Mouse (Mus musculus) embryonic facial prominence, embryonic 12.5 days (tissue): ENCODE data around the gene Ess2. TPM values are rescaled to one million over a fixed set of nuclear protein-coding genes. Genes with fewer than 3 reads are reported as not detected.
"Not testable (repeated sequence)": the region's sequence is repeated elsewhere in the genome, so short reads cannot be mapped to it uniquely, and the experiment has no call there.

Source experiments
- ATAC-seq: fragments of 200-750 bp; cut with Nextera tagmentation; 2 replicates; pipeline ENCODE4 v1.8.0; 2017; ENCODE audit not compliant: insufficient number of reproducible peaks, insufficient read depth, low FRiP score, low TSS enrichment
- H3K27ac ChIP-seq: fragments of 300-500 bp; sonication (generic); 2 replicates; pipeline ENCODE4 v1.5.1; 2016; ENCODE audit warnings: mild to moderate bottlenecking
- H3K27me3 ChIP-seq: fragments of 300-500 bp; sonication (generic); 2 replicates; pipeline ENCODE4 v1.6.1; 2016; ENCODE audit warnings: mild to moderate bottlenecking, moderate library complexity
- H3K36me3 ChIP-seq: fragments of 300-500 bp; sonication (generic); 2 replicates; pipeline ENCODE4 v1.6.1; 2016; ENCODE audit warnings: mild to moderate bottlenecking
- H3K4me1 ChIP-seq: fragments of 300-500 bp; sonication (generic); 2 replicates; pipeline ENCODE4 v1.6.1; 2016
- H3K4me2 ChIP-seq: fragments of 300-500 bp; sonication (generic); replicated peaks from 2 replicates; pipeline ENCODE4 v1.6.1; 2016; ENCODE audit warnings: mild to moderate bottlenecking, moderate library complexity
- H3K4me3 ChIP-seq: fragments of 300-500 bp; sonication (generic); 2 replicates; pipeline ENCODE4 v1.5.1; 2016; ENCODE audit warnings: mild to moderate bottlenecking
- H3K9ac ChIP-seq: fragments of 300-500 bp; sonication (generic); 2 replicates; pipeline ENCODE4 v1.6.1; 2016; ENCODE audit warnings: mild to moderate bottlenecking, moderate library complexity
- H3K9me3 ChIP-seq: fragments of 300-500 bp; sonication (generic); 2 replicates; pipeline ENCODE4 v1.6.1; 2016; ENCODE audit warnings: mild to moderate bottlenecking, moderate library complexity
- WGBS: fragments of 180-500 bp; shearing (Covaris S2); methylation state at CpG from one replicate; pipeline ENCODE4 v1.1.7; 2016; 5-methylcytosine and 5-hydroxymethylcytosine counted together
- polyA plus RNA-seq: library from polyadenylated mRNA; unstranded; fragments of >200 nt; fragmentation: Nextera tagmentation; extraction: Ambion mirVana; gene quantifications from 2 replicates; pipeline ENCODE4 v1.2.1, GENCODE M21; 2016

The Ess2 gene
- polyA plus RNA-seq: 50.7 and 54.0 TPM in 2 replicates

DNA sequence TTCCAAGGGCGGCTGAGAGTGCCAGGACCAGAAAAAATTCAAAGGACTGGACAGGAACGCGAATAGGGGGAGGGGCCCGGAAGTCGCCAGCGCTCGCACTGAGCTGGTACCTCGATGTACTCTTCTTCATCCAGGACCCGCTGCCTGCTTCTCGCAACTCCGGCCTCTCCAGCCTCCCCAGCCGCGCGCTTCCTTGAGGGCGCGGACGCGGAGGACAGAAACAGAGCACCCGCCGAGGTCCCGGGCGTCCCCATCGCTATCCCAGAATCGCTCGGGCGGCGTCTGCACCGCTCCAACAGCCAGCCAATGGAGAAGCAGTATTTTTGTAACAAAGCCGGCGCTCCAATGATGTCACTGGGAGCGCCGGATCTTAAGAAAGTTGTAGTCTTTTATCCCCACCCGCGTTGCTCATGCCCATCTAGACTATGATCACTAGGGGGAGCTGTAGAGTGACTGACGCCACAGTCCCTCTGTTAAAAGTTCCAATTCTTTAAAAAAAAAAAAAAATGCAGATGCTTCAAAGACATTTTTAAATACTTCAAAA is at the start of gene Ess2:
Gene Ess2 (minus strand): TSS at position 297 of the 544 bp plus-strand sequence.
- peak within 1 kb of the TSS; percentile 80 for H3K4me3 ChIP-seq
- peaks cover 33% of the 10 kb centered on the region for H3K36me3 ChIP-seq
- peak within 1 kb of the TSS; percentile 74 for H3K9ac ChIP-seq
- under 1% methylated on average over 35 of the region's 35 CpGs for WGBS
- H3K4me1 ChIP-seq: peaks cover 18% of the 10 kb centered on the region
- H3K27ac ChIP-seq: 0 out of 2 replicates have a peak within 1 kb of the TSS, but pooled peaks have one; percentile 63
- H3K4me2 ChIP-seq: peak within 1 kb of the TSS; percentile 92
- H3K9me3 ChIP-seq: no peaks in the 10 kb centered on the region
- peak; percentile 84 for ATAC-seq
- H3K27me3 ChIP-seq: peaks cover 46% of the 10 kb centered on the region

DNA sequence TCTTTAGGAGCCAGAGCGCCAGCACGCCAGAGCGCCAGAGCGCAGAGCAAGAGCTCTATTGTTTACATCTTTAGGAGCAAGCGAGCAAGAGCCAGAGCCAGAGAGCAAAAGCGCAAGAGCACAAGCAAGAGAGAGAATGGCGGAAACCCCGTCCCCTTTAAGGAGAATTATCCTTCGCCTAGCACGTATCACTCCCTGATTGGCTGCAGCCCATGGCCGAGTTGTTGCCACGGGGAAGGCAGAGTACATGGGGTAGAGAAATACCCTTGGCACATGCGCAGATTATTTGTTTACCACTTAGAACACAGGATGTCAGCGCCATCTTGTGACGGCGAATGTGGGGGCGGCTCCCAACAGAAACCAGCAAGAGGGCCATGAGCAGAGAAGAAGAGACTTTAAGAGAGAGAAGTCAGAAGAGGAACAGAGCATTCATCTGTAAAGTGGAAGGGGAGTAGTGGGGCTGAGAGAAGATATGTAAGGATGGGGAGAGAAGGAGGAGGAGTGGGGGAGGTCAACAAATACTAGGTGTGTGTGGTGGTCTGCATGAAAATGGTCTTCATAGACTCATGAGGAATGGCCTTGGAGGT is 45.0 kb upstream of the Ess2 start:
- H3K4me2 ChIP-seq, H3K9ac ChIP-seq, ATAC-seq, H3K4me1 ChIP-seq, H3K27ac ChIP-seq, H3K27me3 ChIP-seq, H3K36me3 ChIP-seq, H3K9me3 ChIP-seq, H3K4me3 ChIP-seq: not testable (repeated sequence)
- WGBS: 95% methylated on average over 17 of the region's 17 CpGs

DNA sequence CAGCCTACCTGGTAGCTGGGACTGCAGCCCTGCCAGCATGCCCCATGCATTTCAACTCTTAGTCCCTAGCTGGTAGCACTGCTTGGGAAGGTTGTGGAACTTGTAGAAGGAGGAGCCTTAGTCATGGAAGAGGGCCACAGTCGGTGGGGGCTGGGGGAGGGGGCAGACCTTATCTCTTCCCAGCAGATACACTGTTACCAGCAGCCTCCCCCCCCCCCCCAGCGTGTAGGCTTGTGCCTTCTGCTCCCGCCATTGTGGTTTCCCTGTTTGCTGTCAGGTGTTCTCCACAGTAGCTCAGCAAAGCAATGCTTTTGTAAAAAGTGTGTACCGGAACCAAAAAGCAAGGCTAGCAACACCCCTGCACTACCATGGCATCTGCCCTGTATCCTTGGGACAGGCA is 40.5 kb upstream of the Ess2 start:
- H3K9ac ChIP-seq: no peak overlapping the region
- no peaks in the 10 kb centered on the region for H3K4me1 ChIP-seq
- no peak overlapping the region for H3K4me3 ChIP-seq
- no peaks in the 10 kb centered on the region for H3K36me3 ChIP-seq
- 83% methylated on average over 3 of the region's 4 CpGs for WGBS
- H3K4me2 ChIP-seq: no peak overlapping the region
- H3K9me3 ChIP-seq: 0 out of 2 replicates have a peak, but pooled peaks cover 3% of the 10 kb centered on the region
- no peaks in the 10 kb centered on the region for H3K27me3 ChIP-seq
- no peak overlapping the region for H3K27ac ChIP-seq
- ATAC-seq: no peak

DNA sequence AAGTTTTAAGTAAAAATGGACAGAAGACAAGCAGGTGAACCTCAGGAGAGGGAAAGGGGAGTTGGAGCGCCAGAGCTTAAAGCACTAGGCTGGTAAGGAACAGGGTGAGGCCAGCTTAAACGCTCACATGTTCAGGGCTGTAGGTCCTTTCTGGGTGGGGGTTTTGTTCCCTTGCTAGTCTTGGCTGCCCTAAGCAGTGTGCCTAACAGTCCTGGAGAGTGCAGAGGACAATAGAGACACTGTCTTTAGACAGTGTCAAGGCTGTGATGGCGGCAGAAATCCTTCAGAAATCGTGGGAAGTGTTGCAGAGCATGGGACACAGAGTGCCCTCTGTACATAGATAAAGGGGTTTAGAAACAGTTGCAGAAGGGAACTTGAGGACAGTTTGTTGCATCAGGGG is 38.9 kb upstream of the Ess2 start:
- no peak overlapping the region for H3K4me2 ChIP-seq
- no peak overlapping the region for H3K4me3 ChIP-seq
- no peak for ATAC-seq
- no peaks in the 10 kb centered on the region for H3K27me3 ChIP-seq
- H3K36me3 ChIP-seq: no peaks in the 10 kb centered on the region
- WGBS: 40% methylated on average over 4 of the region's 4 CpGs
- no peaks in the 10 kb centered on the region for H3K4me1 ChIP-seq
- H3K9ac ChIP-seq: no peak overlapping the region
- H3K9me3 ChIP-seq: no peaks in the 10 kb centered on the region
- H3K27ac ChIP-seq: no peak overlapping the region

DNA sequence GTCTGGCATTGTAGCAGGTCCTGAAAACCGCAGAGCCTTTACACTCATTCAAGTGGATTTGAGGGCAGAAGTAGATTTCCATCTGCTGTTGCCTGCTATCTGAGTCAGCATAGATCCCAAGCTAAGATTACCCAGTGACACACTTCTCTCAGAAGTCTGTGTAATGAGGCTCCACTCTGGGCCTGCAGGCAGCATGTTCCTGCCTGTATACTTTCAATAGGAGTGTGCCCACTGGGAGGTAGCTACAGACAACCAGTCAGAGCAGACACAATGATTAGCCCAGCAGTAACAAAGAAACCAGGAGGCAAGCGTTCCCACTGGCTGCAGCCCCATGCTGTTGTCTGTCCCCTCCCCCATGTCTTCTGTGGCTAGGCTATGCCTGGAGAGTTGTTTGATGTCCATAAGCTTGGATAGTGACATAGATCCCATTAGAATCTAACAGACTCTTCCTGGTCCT is 38.3 kb upstream of the Ess2 start:
- 28% methylated on average over 2 of the region's 2 CpGs for WGBS
- no peak overlapping the region for H3K27ac ChIP-seq
- H3K36me3 ChIP-seq: no peaks in the 10 kb centered on the region
- no peak overlapping the region for H3K4me3 ChIP-seq
- H3K4me2 ChIP-seq: no peak overlapping the region
- no peak overlapping the region for H3K9ac ChIP-seq
- H3K9me3 ChIP-seq: no peaks in the 10 kb centered on the region
- ATAC-seq: peak; percentile 64; the same call in 1 of the 2 replicates
- H3K4me1 ChIP-seq: no peaks in the 10 kb centered on the region
- no peaks in the 10 kb centered on the region for H3K27me3 ChIP-seq

DNA sequence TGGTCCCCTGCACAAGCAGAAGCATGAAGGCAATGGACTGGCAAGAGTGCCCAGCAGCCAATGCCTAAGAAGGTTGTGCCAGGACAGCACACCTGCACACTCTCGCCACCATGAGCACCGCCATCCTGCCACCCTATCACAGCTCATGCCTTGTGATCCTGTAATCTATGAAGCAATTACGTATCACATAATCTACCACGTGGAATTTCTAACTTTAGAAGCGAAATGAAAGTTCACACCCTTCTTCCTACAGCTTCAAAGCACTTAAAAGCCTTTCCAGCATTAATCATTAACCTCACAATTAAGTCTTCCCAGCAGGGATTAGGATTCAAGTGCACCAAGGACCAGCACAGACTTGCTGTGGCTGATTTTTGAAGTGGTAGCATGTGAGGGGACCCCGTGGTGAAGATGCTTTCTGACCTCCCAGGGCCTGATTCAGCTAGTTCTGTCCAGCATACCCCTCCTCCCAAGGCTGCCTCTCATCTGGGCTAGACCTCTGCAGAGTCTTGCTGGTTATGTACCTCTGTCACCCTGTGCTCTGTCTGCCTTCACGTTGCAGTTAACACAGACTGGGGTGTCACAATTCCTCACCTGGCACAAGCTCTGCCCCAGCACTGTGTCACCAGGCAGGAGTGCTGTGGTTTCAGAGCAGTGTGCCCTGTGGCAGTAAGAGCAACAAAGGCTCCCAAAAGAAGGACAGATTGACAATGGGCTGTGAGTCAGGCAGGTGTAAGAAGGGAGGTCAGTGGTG is 34.1 kb upstream of the Ess2 start:
- Histone ChIP-seq H3K36me3 (no peaks in the 10 kb centered on the region), H3K4me2 (no peak overlapping the region), H3K4me3 (no peak overlapping the region), H3K27ac (no peak overlapping the region), H3K9me3 (no peaks in the 10 kb centered on the region), H3K9ac (no peak overlapping the region), H3K27me3 (no peaks in the 10 kb centered on the region), H3K4me1 (no peaks in the 10 kb centered on the region)
- WGBS: 69% methylated on average over 7 of the region's 7 CpGs
- ATAC-seq: no peak

DNA sequence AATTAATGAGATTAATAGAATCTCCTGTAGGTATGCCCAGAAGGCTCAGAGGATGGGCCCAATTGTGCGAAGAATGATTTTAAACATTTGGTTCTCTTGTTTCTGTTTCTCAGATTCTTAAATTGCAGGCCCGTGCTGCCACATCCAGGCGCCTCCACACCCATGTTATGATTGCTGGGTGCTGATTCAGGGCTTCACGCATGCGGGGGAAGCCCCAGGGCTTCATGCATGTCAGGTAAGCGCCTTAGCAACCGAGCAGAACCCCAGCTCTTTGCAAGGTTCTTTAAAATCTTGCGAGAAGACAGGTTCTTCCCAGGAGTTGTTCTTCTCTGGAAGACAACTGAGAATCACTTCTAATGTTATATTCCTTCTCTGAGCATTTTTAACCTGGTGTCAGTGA is 32.3 kb upstream of the Ess2 start:
- H3K36me3 ChIP-seq: no peaks in the 10 kb centered on the region
- H3K4me2 ChIP-seq: no peak overlapping the region
- no peaks in the 10 kb centered on the region; the same call in 1 of the 2 replicates for H3K27me3 ChIP-seq
- H3K4me1 ChIP-seq: no peaks in the 10 kb centered on the region
- 60% methylated on average over 8 of the region's 8 CpGs for WGBS
- ATAC-seq: no peak
- no peaks in the 10 kb centered on the region for H3K9me3 ChIP-seq
- H3K27ac ChIP-seq: no peak overlapping the region
- no peak overlapping the region for H3K9ac ChIP-seq
- H3K4me3 ChIP-seq: no peak overlapping the region

DNA sequence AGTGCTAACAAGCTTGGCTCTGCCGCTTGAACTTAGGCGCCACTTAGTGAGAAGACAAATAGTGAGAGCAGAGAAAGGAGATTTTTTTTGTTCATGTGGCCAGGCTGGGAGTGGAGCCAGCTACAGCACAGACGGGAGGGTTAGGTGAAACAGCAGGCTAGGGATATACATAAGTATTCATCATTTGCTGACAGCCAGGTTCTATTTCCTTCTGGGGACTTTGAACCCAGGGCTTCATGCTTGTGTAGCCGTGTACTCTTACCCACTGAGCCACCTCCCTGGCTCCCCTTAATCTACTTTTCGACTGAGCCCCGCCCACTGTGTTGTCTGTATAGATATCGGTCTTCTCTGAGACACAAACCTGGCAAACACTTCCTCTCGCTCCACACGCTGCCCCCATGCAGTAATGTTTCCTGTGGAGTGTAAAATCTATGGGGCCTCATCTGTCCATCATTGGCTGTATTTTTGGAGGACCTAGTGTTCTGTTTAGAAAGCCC is 28.2 kb upstream of the Ess2 start:
- Histone ChIP-seq H3K9ac (no peak overlapping the region), H3K4me3 (no peak overlapping the region), H3K27ac (no peak overlapping the region), H3K27me3 (peaks cover 10% of the 10 kb centered on the region), H3K36me3 (no peaks in the 10 kb centered on the region), H3K4me1 (no peaks in the 10 kb centered on the region), H3K4me2 (no peak overlapping the region), H3K9me3 (no peaks in the 10 kb centered on the region)
- no peak for ATAC-seq
- WGBS: 59% methylated on average over 9 of the region's 9 CpGs

DNA sequence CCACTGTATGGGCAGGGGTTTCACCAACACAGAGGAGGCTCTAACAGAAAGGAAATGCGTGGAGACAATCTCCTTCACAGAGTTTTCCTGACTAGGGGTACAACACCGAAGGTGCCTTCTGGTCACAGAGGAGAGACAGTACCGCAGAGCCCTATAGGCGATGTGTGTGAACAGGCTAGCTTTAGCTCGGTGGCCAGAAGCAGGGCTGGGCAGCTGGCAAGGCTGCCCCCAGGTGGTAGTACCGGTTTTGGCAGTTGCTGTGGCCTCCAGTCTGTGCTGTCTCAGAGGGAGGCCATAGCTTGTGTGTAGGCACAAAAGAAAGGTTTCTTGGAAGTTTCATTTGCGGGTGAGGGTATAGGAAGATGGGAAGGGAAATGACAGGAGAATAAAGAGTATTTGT is 27.7 kb upstream of the Ess2 start:
- Histone ChIP-seq H3K4me1 (no peaks in the 10 kb centered on the region), H3K9me3 (no peaks in the 10 kb centered on the region), H3K4me2 (no peak overlapping the region), H3K9ac (no peak overlapping the region), H3K4me3 (no peak overlapping the region), H3K27ac (no peak overlapping the region), H3K27me3 (peaks cover 14% of the 10 kb centered on the region), H3K36me3 (no peaks in the 10 kb centered on the region)
- ATAC-seq: no peak
- WGBS: 11% methylated on average over 7 of the region's 7 CpGs

DNA sequence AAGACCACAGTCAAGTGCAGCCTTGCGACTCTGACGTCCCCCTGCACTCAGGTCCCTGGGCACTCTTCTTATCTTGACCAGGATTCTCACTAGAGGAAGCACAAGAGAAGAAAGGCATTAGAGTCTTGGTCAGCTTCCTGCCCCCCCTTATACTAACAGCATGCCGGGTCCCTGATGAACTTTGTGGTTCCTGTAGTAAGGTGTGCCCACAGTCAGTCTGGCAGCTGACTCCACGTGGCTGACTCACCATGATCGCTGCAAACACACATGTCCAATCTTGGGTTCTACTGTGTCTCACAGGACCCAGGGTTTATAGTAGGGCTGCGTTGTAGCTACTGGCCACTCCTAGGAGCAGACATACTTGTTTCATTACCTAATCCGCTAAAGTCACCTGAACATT is 27.0 kb upstream of the Ess2 start:
- ATAC-seq: no peak
- H3K4me2 ChIP-seq: no peak overlapping the region
- 78% methylated on average over 7 of the region's 7 CpGs for WGBS
- H3K27me3 ChIP-seq: peaks cover 15% of the 10 kb centered on the region
- no peaks in the 10 kb centered on the region for H3K36me3 ChIP-seq
- no peaks in the 10 kb centered on the region for H3K9me3 ChIP-seq
- no peaks in the 10 kb centered on the region for H3K4me1 ChIP-seq
- H3K27ac ChIP-seq: no peak overlapping the region
- no peak overlapping the region for H3K9ac ChIP-seq
- no peak overlapping the region for H3K4me3 ChIP-seq

DNA sequence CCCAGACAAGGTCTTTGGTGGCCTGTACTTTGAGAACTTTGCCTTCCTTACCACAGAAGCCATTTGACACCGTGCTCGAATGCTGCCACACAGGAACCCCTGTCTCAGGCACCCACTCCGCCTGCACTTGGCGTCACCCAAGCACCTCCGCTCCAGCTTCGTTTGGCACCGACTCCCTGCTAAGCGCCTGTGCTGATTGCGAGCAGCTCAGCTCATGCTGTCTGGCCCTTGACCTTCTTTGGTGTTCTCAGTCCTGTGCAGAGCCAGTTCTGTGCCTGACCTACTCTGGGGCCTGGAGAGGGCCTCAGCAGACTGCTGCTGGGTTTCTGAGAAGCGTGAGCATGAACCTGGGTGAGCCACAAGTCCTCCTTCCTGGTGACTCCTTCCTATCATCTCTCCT is 25.6 kb upstream of the Ess2 start:
- Histone ChIP-seq H3K36me3 (no peaks in the 10 kb centered on the region), H3K27ac (no peak overlapping the region), H3K4me2 (no peak overlapping the region), H3K4me3 (no peak overlapping the region), H3K4me1 (no peaks in the 10 kb centered on the region), H3K9me3 (no peaks in the 10 kb centered on the region), H3K9ac (no peak overlapping the region), H3K27me3 (peaks cover 15% of the 10 kb centered on the region)
- no peak for ATAC-seq
- 83% methylated on average over 10 of the region's 10 CpGs for WGBS

DNA sequence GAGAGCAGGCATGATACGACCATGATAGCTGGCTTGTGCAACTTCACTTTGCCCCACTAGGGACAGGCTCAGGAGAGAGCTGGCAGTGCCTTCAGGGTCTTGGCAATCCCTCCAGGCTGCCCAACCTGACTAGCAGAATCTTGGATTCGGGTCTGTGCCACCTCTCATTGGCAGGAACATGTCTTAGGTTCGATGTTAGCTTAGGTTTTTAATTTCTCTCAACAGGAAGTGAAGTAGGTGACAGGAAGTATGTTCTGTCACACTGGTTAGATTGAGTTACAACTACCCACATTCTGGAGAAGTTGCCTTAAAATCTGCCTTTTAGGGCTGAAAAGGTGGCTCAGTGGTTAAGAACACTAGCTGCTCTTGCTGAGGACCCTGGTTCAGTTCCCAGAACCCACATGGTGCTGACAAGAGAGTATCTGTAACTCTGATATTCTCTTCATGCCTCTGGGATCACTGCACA is 23.3 kb upstream of the Ess2 start:
- ATAC-seq: no peak
- Histone ChIP-seq H3K27me3 (peaks cover 15% of the 10 kb centered on the region), H3K27ac (no peak overlapping the region), H3K36me3 (no peaks in the 10 kb centered on the region), H3K9me3 (no peaks in the 10 kb centered on the region), H3K9ac (no peak overlapping the region), H3K4me1 (no peaks in the 10 kb centered on the region), H3K4me3 (no peak overlapping the region), H3K4me2 (no peak overlapping the region)
- 67% methylated on average over 3 of the region's 3 CpGs for WGBS
